Mouse (Mus musculus) adrenal gland, postnatal 25 days (tissue): ENCODE data around the gene Ccdc194. TPM values are rescaled to one million over a fixed set of nuclear protein-coding genes. Genes with fewer than 3 reads are reported as not detected.
A peak's percentile ranks its signal among the peaks of the same experiment; 100 is the strongest.

ENCODE experiments used
- DNase-seq: peaks from one replicate; pipeline ENCODE4 v3.0.0; 2021; ENCODE audit warnings: mixed read lengths
- total RNA-seq: library from RNA; stranded (reverse); gene quantifications from 2 replicates; pipeline ENCODE4 v1.2.3, GENCODE M21; 2021

Ccdc194 gene
- total RNA-seq, 1 experiment from 2014 or later: not detected

DNA sequence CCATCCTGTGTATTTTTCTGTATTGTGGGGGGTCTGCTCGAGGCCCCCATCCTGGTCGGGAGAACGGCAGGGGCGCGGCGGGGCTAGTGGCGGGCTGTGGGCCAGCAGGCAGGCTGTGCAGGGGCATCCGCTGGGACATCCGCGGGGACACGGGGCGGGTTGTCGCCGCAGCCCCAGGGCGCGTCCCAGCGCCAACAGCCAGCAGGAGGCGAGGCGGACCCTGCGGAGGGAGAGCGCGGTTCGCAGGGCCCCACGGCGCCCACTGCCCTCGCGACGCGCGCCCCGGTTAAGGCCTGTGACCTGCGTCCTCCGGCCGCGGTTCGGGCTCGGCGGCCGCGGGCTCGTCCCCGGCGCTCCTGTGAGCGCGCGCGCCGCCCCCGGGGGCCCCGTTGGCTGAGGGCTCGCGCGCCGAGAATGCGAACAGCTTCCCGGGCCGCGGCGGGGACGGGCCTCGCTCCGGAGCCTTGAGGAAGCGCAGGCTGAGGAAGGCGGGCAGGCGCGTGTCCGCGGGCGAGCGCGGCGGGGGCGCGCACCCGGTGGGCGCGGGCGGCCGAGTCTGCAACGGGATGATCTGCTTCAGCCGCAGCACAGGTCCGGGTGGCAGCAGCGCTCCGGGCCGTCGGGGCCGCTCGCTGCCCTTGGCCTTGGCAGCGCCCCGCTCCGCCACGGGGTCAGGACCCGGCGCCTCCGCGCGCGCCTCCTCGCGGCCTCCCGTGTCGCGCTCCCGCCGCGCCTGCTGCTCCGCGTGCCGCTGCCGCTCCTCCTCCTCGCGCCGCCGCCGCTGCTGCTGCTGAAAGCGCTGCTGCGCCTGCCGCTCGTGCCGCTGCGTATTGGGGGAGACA, 49.2 kb downstream of the Ccdc194 start:
- peak; percentile 91 for DNase-seq

DNA sequence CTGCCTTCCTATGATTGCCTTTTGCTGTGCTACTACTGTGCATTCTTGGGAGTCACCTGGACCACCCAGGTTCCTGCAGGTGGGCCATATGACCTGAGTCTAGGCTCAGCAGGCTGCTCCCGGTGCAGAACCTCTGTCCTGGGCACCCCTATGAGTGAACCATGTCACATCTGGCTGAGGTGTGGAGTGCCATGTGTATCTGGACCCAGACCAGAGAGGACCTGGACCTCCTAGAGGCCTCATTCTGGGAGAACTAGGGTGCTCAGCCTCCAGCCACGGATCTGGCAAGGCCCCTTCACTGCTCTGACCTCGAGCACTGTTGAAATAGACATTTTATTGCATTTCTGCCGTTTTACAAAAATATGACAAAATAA, 49.8 kb downstream of the Ccdc194 start:
- no peak for DNase-seq

DNA sequence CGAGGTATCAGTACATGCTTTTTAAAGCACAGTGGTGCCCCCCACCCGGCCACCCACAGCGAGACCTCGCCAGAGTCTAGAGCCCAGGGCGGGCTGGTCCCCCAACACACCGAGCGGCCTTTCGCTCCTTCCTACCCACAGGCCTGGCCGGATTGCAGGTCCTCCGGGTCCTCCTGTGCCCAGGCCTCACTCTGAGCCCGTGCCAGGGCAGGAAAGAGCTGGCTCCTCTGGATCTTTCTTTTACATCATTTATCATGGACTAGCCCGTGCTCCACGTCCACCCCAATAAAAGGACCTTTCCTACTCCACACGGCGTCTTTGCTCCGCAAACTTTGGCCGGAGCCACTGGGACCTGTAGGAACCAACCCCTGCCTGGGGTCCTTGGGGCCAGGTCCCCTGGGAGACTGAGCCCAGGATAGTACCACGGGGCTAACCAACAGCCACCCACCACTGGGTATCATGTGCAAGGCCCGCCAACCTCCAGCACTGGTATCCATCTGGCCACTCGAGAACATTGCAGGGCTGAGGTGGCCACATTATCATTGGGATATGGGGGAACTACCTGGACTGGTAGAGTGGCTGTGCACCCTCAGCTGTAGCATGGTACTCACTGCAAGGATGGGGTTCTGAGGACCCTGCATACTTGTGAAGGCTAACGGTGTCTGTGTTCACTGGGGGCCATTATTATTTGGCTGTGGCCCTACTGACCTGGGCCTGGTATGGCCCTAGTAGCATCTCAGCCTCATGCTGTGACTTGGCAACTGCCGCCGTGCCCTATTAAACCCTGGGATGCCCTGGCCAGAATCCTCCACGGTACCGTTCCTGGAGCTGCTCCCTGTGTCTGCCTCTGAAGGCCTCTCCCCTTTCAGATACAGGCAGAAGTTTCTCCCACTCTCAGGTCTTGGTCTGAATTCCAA, 50.5 kb downstream of the Ccdc194 start:
- no peak for DNase-seq

DNA sequence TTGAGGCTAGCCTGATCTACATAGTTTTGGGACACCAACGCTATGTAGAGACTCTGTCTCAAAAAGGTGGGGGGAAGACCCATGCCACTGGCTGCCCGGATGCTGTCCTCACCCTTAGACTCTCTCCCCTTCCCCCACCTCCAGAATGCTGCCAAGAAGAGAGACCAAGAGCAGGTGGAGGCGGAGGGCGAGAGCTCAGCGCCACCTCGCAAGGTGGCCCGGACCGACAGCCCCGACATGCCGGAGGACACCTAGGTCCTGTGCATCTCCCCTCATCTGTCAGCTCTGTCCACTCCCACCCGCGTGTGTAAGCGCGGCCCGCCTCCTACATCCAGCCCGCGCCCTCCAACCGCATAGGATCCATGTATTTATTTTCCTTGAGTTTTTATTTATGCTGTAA, 51.2 kb downstream of the Ccdc194 start:
- no peak for DNase-seq

DNA sequence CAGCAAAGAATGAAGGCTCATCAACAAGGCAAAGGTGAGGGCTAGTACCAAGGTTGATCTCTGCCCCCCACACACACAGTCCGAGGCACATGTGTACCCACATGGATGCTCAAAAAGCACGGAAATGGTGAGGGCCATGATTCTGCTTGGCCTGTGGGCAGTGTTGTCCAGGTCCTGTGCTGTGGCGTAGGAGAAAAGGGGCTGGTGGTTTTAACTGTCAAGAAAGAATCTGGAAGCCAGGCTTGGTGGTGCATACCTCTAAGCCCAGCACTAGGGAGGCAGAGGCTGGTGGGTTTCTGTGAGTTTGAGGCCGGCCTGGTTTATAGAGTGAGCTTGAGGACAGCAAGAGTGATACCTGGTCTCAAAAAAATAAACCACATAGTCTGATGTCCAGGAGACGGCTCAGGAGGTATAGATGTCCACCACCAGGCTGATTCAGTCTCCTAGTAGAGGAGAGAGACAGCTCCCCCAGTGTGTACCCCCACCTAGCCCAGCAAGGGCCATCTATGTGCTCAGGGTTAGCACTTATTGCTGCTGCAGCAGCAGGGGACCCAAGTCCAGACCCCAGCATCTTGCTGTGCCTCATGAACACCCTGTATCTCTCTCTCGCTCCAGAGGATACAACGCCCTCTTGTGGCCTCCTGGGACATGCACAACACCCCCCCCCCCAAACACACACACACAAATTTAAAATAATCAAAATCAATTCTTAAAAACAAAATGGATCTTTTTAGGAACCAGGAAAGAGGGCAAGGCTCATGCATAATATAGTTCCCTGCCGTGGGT, 52.7 kb downstream of the Ccdc194 start:
- no peak for DNase-seq

DNA sequence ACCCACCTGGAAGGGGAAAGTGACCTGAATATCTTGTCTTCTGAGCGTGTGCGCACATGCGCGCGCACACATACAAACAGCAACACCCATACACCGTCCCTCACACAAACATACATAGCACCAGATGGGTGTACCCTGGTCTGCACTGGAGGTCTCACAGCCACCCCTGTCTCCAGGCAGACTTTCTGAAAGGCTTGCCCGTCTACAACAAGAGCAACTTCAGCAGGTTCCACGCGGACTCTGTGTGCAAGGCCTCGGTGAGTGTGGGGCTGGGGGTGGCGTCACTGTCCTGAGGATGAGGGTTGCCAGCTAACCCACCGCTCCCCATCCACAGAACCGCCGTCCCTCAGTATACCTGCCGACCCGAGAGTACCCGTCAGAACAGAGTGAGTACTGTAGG, 53.6 kb downstream of the Ccdc194 start:
- no peak for DNase-seq

DNA sequence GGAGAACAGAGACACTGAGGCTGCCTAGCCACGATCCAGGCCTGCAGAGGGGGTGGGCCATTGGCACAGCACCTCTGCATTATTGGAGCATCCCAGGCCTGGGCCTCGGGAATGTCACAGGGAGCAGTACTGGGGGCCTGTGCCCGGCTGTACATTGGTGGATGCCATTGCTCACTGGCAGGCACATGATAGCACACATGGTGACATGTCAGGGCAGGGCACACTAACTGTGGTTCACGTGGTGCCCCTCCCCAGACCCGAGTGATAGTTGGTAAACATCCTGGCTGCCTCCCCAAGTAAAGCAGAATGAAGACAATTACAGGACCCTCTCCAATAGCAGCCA, 54.6 kb downstream of the Ccdc194 start:
- DNase-seq: no peak

DNA sequence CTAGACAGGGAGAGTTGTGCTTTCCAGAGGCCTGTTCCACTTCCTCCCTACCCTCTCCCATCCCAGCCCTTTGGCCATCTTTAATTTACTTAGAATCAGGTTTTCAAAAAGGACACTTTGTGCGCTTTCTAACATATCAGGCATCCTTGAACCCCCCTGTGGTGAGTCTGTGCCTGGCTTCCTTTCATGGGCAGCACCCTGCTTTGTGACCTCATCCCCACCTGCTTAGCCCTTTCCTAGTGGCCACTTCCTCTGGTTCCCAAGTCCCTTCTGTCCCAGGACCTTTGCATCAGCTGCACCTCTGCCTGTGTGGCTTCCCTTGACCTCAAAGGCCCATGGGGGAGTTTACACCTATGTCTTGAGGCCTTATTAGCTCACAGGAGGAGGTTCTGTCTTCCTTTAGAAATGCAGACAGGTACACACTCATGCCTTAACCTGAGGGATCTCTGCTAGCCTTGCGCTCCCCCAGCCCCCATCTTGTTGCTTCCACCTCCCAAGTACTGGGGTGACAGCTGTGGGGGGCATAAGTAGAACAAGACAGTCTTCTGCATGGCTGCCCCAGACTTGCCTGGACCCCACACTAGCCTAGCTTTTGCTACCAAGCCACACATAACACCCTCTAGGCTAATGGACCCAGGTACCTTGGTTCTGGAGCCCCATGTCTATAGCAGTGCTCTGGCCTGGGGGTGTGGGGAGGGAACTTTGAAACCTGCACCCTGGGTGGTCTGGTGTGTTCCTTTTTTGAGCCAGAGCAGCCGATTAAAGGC, 55.2 kb downstream of the Ccdc194 start:
- DNase-seq: no peak

Other genes starting within 250 kb of the Ccdc194 start
- gene Use1, start 158.9 kb downstream of the Ccdc194 start, total RNA-seq: 168 and 199 TPM in 2 replicates
- 18.7 and 20.7 TPM in 2 replicates for gene Ocel1, start 154.4 kb downstream of the Ccdc194 start, total RNA-seq
- 64.5 and 75.8 TPM in 2 replicates for gene Nr2f6, start 143.8 kb downstream of the Ccdc194 start, total RNA-seq
- 20.6 and 25.8 TPM in 2 replicates for gene Ushbp1, start 129.9 kb downstream of the Ccdc194 start, total RNA-seq
- gene Babam1, start 128.8 kb downstream of the Ccdc194 start, total RNA-seq: 105 and 116 TPM in 2 replicates
- 3.2 and 4.1 TPM in 2 replicates for gene Ankle1, start 119.7 kb downstream of the Ccdc194 start, total RNA-seq
- gene Abhd8, start 62.1 kb downstream of the Ccdc194 start, total RNA-seq: 63.0 and 82.8 TPM in 2 replicates
- 109 and 113 TPM in 2 replicates for gene Mrpl34, start 60.8 kb downstream of the Ccdc194 start, total RNA-seq
- 62.5 and 64.7 TPM in 2 replicates for gene Dda1, start 56.5 kb downstream of the Ccdc194 start, total RNA-seq
- gene Ano8, start 39.7 kb downstream of the Ccdc194 start, total RNA-seq: 17.3 and 23.3 TPM in 2 replicates
- gene Gtpbp3, start 37.6 kb downstream of the Ccdc194 start, total RNA-seq: 26.5 and 28.7 TPM in 2 replicates
- gene Plvap, start 14.0 kb downstream of the Ccdc194 start, total RNA-seq: 167 and 192 TPM in 2 replicates
- 66.0 and 70.2 TPM in 2 replicates for gene Bst2, start 11.7 kb upstream of the Ccdc194 start, total RNA-seq
- 62.3 and 73.7 TPM in 2 replicates for gene Mvb12a, start 17.2 kb upstream of the Ccdc194 start, total RNA-seq
- gene Tmem221, start 33.2 kb upstream of the Ccdc194 start, total RNA-seq: 5.0 and 8.9 TPM in 2 replicates
- 1.1 TPM in 2 replicates for gene Nxnl1, start 40.9 kb upstream of the Ccdc194 start, total RNA-seq
- 156 and 167 TPM in 2 replicates for gene Slc27a1, start 43.2 kb upstream of the Ccdc194 start, total RNA-seq
- gene Pgls, start 66.5 kb upstream of the Ccdc194 start, total RNA-seq: 145 and 153 TPM in 2 replicates
- 4.0 TPM in 2 replicates for gene Fam129c, start 71.9 kb upstream of the Ccdc194 start, total RNA-seq
- 64.6 and 66.2 TPM in 2 replicates for gene Colgalt1, start 85.3 kb upstream of the Ccdc194 start, total RNA-seq
- gene Unc13a, start 146.0 kb upstream of the Ccdc194 start, total RNA-seq: 8.3 and 8.4 TPM in 2 replicates
- gene Jak3, start 150.6 kb upstream of the Ccdc194 start, total RNA-seq: 11.7 and 14.3 TPM in 2 replicates
- 6.1 and 7.8 TPM in 2 replicates for gene Insl3, start 163.5 kb upstream of the Ccdc194 start, total RNA-seq
- gene B3gnt3, start 176.1 kb upstream of the Ccdc194 start, total RNA-seq: 3.7 and 4.8 TPM in 2 replicates
- gene Fcho1, start 200.0 kb upstream of the Ccdc194 start, total RNA-seq: 2.2 and 2.6 TPM in 2 replicates